Mouse (Mus musculus) skeletal muscle tissue, adult 2 months (tissue): ENCODE data around the gene Six5.

Source experiments
- DNase-seq: peaks from one replicate; pipeline ENCODE4 v3.0.0-alpha.2; 2012; ENCODE audit warnings: low read depth, low spot score

Gene Six5

DNA sequence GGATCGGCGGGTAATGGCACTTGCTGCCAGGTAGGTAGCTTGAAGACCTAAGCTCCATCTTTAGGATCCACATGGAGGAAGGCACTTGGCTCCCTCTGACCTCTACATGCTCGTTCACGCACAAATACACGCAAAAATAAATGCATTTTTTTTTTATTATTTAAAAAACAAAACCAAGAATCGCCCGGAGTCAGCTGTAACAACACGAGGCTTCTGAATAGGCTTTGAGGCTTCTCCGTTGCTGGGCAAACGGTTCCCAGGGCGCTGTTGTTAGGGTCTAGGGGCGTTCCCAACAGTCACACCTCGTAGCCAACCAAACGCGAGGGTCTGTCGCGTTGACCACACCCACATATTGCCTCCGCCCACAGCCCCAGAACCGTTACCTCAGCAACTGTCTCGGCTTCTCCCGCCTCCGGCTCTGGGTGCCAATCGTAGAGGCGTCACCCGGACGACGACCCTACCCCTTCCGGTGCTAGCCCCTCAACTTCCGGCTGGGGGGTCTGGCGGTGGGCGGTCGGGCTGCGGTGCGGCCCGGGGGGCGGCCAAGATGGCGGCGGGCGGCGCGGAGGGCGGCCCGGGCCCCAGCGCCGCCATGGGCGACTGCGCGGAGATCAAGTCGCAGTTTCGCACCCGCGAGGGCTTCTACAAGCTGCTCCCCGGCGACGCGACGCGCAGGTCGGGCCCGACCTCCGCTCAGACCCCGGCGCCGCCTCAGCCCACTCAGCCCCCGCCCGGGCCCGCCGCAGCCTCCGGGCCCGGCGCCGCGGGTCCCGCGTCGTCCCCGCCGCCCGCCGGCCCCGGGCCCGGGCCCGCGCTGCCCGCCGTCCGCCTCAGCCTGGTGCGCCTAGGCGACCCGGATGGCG lies 18.4 kb upstream of the Six5 start, which contains the start of gene Dmwd:
TSS of gene Dmwd (plus strand) at position 505 of the 863 bp plus-strand sequence.
- peak; percentile 90 for DNase-seq

DNA sequence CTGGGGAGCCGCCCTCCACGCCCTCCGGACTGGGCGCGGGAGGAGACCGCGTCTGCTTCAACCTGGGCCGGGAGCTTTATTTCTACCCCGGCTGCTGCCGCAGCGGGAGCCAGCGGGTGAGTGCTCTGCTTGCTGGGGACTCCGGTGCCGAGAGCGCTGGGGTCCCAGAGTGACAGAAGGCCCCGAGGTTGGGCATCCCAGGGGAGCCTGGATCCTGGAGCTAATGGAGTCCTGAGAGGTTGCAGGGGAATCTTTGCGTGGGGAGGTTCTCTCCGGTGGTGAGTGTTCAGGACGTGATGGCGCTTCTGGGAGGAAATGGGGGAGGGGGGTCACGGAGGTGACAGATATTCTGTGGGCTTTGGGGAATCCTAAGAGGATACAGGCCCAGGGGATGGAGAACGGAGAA lies 17.8 kb upstream of the Six5 start:
- DNase-seq, result no peak

DNA sequence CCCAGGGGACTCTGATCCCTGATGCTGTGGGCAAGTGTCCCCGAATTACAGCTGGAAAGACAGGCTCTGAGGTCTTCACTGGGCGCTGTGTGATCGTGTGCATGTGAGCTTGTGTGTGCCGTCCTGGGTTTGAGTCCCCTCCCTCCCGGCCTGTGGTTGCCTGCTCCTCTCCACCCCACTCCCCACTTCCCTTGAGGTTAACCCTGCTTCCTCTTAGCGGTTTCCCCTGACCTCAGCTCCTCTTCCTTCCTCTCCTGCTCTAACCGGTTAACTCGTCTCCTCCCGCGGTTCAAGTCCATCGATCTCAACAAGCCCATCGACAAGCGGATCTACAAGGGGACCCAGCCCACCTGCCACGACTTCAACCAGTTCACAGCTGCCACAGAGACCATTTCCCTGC lies 16.6 kb upstream of the Six5 start:
- DNase-seq, result peak; percentile 60

DNA sequence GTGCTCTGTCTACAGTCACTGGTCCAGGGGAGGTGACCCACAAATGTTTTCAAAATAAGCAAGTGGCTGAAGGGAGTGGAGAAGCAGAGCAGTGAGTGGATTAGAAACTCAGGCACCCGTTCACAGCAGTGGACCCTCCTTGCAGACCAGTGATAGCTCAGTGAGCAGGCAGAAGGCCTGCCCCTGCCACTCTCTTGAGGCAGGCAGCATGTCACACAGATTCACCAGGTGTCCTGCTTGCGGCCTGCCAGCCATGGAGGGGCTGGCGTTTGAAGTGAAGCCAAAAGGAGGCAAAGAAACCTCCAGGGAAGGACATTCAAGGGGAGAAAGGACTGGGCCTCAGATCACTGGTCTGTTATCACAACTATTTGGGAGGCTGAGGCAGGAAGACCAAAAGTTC lies 15.7 kb upstream of the Six5 start:
- no peak for DNase-seq

DNA sequence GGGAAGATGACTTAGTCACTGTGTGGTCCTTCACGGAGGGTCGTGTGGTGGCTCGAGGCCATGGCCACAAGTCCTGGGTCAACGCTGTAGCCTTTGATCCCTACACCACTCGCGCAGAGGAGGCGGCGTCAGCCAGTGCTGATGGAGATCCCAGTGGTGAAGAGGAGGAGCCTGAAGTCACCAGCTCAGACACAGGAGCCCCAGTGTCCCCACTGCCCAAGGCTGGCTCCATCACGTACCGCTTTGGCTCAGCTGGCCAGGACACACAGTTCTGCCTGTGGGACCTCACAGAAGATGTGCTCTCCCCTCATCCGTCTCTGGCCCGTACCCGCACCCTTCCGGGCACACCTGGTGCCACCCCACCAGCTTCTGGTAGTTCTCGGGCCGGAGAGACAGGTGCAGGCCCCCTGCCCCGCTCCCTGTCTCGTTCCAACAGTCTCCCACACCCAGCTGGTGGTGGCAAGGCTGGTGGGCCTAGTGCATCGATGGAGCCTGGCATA lies 13.9 kb upstream of the Six5 start:
- DNase-seq, result no peak

DNA sequence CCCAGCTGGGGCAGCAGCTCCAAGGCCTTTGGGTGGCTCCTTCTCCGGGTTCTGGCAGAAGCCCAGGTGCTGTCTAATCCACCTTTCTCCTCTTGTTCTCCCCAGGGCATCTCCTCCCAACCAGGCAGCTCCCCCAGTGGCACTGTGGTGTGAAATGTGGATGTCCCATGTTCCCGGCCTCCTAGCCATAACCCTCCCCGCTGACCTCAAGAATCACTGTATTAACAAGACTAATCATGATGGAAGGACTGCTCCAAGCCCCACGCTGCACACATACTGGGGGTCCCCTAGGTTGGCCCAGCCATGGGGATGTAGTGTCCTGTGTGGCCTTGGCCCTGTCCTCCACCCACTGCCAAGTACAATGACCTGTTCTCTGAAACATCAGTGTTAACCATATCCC lies 12.2 kb upstream of the Six5 start:
- no peak for DNase-seq

DNA sequence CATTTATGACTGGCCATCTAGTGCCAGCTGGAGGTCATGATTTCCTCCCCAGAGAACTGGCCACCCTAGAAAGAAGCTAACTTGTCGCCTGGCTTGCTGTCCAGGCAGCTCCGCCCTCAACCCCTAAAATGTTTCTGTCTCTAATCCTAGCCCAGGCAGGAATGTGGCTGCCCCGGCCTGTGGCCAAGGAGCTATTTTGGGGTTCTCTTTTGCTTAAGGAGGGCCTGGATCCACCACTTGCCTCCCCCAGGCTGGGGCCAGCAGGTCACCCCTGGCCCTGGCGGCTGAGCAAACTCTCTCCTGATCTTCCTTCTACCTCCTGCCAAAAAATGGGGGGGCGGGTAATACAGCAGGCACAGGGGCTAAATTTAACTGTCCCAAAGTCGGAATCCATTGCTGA lies 11.3 kb upstream of the Six5 start:
- peak; percentile 89 for DNase-seq

DNA sequence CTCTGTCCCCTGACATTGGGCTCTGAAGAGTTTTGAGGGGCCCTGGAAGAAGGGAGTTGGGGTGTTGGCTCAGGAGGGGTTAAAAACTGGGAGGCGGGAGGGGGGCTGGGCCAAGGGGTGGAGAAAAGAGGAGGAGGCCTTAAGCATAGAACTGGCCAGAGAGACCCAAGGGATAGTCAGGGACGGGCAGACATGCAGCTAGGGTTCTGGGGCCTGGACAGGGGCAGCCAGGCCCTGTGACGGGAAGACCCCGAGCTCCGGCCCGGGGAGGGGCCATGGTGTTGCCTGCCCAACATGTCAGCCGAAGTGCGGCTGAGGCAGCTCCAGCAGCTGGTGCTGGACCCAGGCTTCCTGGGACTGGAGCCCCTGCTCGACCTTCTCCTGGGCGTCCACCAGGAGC lies 10.7 kb upstream of the Six5 start, which contains the start of gene Dmpk:
TSS of gene Dmpk (plus strand) at position 149 of the 400 bp plus-strand sequence.
- peak; percentile 55 for DNase-seq

DNA sequence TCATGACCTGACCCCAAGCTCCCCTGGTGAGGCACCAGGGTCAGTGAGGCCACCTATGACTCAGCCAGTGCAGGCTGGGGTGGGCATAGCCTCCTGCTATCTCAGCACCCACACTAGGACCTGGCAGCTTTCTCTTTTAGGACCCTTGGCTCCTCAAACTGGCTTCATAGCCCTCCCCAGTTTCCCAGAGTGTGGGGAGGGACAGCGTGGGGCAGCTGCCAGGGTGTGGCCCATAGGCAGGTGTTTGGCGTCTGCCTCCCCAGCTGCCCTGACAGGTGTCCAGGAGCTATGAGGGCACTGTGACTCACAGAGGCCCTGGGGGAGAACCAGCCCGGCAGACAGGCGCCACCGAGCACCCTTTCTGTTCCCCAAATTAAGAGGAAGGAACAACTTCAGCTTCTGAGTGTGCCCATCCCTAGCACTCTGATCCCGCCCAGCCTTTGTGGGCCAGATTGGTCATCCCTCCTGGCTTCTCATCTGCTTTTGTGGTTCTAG lies 10.1 kb upstream of the Six5 start:
- DNase-seq, result peak; percentile 90

DNA sequence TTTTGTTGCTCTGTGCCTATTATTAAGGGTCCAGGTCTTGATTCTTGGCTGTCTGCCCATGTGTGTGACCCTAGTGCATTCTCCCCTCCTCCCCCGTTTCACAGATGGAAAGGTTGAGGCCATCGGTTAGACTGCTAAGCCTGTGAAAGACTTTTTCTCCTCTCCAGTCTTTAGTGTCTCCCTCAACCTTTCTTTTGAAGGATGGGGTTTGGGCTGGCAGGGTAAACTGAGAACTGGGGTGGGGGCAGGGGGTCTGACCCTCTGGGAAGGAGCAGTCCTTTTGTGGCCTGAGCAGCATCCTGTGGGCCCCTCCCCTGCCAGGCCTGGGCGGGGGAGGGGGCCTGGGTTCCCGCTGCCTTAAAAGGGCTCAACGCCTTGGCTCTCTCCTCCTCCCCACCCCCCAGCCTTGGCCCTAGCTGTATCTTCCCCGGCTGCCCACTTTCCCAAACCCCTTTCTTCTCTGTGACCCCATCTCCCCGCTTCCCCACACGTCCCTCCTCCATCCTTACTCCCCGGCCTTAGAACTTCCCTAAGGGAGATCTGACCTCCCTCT lies 9.4 kb upstream of the Six5 start:
- DNase-seq, result no peak

DNA sequence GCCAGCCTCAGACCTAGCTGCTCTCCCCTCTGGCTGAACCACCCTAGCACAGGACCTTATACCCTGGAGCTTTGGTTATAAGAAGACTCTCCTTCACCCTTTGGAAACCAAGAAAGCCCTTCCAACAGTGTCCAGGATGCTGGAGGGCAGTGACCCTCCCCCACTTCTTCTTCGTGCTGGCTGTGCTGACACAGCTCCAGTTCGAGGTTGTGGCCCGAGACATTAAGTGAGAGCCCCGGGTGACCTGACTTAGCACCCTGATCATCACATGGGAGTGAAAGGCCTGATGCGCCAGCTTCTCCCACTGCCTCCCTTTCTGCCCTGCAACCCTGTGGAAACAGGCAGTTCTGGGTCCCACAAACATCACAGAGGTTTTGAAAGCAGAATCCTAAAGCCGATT lies 8.9 kb upstream of the Six5 start:
- no peak for DNase-seq

DNA sequence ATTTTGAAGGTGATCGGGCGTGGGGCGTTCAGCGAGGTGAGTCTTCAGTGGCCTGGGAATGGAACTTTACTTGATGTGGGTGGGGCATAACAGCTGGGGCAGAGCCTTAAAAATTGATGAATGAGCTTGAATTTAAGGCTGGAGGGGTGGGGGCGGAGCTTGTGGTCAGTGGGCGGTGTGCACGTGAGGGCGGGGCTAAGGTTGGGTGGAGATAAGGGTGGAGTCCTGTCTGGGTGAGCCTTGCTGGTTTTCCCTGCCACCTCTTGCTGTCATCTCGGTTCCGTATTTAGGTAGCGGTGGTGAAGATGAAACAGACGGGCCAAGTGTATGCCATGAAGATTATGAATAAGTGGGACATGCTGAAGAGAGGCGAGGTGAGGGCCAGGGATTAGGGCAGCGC lies 8.4 kb upstream of the Six5 start:
- peak; percentile 49 for DNase-seq

DNA sequence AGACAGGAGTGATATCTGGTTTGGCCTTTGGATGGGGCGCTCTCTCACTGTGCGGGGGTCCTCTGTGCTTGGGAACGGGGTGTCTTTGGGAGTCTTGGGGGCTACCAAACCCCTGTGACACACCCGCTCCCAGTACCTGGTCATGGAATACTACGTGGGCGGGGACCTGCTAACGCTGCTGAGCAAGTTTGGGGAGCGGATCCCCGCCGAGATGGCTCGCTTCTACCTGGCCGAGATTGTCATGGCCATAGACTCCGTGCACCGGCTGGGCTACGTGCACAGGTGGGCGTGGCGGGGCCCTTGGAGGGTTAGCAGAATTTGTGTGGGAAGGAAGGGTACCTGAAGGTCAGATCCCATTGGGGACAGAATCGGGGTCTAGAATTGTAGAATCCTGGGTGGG lies 7.6 kb upstream of the Six5 start:
- no peak for DNase-seq

DNA sequence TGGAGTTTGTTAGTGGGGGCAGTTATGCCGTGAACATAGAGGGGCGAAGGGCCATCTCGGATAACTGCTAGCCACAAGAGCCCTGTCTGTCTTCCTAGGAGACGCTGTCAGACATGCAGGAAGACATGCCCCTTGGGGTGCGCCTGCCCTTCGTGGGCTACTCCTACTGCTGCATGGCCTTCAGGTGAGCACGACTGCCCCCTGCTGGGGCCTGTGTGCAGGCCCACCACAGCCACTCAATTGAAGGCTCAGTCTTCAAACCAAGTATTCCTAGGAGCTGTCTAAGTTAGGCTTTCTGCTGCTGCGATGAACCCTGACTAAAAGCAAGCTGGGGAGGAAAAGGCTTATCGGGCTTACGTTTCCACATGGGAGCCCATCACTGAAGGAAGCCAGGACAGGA lies 5.6 kb upstream of the Six5 start:
- peak; percentile 56 for DNase-seq

DNA sequence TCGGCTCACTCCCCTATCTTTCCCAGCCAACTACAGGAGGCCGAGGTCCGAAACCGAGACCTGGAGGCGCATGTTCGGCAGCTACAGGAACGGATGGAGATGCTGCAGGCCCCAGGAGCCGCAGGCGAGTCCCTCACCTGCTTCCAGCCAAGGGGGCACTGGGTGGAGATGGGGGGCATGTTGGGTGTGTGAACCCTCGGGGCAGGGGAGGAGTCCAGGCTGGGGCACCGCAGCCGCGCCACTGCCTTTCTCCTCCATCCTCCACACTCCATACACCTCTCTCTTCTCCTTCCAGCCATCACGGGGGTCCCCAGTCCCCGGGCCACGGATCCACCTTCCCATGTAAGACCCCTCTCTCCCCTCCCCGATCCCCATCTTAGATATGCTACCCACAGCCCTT lies 2.5 kb upstream of the Six5 start:
- no peak for DNase-seq

DNA sequence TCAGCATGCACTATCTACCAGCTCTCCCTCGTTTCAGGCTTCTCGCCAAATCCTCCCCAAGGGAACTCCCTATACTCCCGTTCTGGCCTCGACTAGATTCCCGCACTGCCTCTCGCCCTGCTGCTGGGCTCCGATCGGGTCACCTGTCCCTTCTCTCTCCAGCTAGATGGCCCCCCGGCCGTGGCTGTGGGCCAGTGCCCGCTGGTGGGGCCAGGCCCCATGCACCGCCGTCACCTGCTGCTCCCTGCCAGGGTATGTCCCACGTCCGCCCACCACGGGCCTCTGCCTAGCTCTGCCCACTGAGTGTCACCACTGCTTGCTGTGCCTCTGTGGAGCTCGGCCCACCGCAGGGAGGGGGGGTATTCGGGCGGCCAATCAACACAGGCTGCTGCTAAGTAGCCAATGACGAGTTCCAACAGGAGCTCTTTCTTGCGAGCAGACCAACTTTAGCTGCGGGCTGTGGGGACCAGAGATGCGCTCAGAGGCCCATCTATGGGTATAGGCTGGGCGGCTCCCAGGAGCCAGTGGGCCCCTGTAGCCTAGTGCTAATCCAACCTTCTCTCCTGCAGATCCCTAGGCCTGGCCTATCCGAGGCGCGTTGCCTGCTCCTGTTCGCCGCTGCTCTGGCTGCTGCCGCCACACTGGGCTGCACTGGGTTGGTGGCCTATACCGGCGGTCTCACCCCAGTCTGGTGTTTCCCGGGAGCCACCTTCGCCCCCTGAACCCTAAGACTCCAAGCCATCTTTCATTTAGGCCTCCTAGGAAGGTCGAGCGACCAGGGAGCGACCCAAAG lies 1.8 kb upstream of the Six5 start:
- no peak for DNase-seq

DNA sequence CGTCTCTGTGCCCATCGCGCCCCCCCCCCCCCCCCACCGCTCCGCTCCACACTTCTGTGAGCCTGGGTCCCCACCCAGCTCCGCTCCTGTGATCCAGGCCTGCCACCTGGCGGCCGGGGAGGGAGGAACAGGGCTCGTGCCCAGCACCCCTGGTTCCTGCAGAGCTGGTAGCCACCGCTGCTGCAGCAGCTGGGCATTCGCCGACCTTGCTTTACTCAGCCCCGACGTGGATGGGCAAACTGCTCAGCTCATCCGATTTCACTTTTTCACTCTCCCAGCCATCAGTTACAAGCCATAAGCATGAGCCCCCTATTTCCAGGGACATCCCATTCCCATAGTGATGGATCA lies 1.2 kb upstream of the Six5 start:
- DNase-seq, result peak; percentile 76

DNA sequence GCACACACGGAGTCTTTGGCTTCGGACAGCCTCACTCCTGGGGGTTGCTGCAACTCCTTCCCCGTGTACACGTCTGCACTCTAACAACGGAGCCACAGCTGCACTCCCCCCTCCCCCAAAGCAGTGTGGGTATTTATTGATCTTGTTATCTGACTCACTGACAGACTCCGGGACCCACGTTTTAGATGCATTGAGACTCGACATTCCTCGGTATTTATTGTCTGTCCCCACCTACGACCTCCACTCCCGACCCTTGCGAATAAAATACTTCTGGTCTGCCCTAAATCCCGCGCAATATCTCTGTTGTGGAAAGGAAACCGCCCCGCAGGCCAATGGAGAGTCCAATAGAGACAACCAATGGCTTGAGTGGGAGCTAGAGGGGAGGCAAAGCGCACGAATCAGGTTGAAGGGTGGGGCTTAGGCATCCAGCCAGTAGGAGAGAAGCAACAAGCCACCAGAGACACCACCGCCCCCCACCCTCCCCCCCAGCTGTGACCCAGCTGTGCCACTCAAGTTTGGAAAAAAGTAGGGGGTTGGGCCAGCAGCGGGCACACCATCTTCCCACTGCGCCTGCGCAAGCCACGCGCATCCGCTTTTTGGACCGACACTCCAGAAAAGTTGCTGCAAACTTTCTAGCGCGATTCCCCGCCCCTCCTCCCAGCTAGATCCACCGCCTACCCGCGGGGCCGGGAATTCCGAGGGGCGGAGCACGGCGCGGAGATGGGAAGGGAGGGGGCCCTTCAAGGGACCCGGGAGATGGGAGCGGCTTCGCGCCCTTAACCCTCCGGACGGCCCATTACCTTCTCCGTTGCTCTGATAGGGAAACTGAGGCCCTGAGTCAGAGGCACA lies 633 bp upstream of the Six5 start:
- peak; percentile 96 for DNase-seq

DNA sequence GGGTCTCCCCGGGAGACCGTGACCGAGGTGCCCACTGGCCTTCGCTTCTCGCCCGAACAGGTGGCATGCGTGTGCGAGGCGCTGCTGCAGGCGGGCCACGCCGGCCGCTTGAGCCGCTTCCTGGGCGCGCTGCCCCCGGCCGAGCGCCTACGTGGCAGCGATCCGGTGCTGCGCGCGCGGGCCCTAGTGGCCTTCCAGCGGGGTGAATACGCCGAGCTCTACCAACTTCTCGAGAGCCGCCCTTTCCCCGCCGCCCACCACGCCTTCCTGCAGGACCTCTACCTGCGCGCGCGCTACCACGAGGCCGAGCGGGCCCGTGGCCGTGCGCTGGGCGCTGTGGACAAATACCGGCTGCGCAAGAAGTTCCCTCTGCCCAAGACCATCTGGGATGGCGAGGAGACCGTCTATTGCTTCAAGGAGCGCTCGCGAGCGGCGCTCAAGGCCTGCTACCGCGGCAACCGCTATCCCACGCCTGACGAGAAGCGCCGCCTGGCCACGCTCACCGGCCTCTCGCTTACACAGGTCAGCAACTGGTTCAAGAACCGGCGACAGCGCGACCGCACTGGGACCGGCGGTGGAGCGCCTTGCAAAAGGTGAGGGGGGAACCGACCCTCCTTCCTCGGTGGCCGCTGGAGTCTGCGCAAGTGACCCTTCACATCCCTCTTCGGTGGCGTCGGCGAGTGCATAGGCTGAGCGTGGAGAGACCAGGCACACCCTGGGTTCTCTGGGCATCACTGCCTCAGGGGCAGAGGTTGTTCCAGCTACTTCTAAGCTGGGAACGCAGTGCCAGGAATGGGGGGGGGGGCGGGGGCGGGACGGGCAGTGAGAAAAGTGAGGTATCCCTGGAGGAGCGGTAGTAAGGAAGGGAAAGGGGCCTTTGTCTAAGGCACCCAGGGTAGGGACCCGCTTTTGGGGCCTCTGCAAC lies 694 bp downstream of the Six5 start:
- DNase-seq, result no peak

DNA sequence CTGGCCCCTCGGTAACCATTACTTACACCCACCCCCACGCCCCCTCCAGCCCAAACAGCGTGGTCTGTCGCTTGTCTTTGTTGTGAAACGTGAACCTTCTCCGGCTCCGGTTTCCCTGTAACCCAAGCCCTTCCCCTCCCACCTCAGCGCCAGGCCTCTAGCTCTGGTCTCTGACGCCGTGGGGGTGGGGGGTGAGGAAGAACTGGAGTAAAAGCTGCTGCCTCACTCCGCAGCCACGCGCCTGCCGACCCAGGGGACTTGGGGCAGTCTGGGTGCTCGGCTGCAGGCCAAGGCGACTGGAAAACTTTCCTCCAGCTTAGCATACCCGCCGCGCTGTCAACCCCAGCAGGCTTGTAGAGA lies 1.3 kb downstream of the Six5 start:
- no peak for DNase-seq
